Mouse (Mus musculus) retina, embryonic 14.5 days (tissue): ENCODE measurements around the gene Tubb4a.

Experiments
- DNase-seq: peaks from one replicate; pipeline ENCODE4 v3.0.0-alpha.2; 2015; ENCODE audit warnings: low spot score

The Tubb4a gene

DNA sequence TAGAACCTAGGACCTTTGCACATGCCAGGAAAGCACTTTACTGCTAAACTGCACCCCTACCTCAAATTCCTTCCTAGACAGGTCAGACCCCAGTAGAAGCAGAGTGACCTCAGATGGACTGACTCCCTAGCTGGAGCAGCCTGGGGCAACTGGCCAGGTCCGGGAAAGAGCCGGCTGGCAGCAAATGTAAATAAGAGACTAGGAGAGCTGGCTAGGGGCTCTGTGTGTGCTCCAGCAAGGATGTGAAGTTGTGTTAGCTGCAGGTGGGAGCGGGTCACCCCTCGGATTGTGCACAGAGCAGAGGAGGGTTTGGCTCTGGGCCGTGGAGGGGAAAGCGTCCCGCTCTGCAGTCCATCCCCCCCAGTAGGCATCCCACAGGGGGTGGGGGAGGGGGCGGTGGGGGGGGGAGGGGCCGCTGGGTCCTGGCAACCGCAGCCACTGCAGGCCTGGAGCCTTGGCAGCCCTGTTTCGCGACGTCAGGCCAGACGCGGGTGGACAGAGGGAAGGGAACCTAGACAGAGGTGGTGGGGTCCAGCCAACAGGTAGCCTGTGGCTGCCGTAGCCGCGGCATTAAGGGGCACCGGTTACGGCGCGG is 28.6 kb downstream of the Tubb4a start, which contains the start of gene Crb3:
Gene Crb3 (plus strand): TSS at position 215 of the 595 bp plus-strand sequence.
- peak; percentile 18 for DNase-seq

DNA sequence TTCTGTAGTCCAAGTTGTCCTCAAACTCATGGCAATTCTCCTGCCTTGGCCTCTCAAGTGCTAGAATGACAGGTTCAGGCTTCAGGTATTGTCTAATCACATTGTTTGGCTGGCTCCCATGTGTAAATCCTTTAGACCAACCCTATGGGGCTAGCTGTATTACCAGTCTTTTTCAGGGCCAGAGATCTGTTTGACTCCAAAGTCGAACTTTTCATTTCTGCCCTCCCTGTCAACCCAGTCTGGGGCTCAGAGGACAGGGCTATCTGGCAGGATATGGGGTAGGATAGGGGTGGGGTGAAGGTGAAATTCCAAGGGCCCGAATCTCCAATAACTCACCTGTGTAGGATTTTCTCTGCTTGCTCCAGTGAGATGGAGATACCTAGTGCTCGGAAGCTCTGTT is 31.3 kb downstream of the Tubb4a start:
- DNase-seq: no peak

DNA sequence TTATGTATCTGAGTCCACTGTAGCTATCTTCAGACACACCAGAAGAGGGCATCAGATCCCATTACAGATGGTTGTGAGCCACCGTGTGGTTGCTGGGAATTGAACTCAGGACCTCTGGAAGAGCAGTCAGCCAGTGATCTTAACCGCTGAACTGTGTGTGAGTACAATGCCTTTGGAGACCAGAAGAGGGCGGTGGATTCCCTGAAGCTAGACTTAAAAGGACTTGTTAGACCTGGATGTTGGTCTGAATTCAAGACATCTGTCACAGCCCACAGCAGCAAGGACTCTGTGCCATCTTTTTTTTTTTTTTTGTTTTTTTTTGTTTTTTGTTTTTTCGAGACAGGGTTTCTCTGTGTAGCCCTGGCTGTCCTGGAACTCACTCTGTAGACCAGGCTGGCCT is 35.9 kb downstream of the Tubb4a start:
- DNase-seq: peak; percentile 32

DNA sequence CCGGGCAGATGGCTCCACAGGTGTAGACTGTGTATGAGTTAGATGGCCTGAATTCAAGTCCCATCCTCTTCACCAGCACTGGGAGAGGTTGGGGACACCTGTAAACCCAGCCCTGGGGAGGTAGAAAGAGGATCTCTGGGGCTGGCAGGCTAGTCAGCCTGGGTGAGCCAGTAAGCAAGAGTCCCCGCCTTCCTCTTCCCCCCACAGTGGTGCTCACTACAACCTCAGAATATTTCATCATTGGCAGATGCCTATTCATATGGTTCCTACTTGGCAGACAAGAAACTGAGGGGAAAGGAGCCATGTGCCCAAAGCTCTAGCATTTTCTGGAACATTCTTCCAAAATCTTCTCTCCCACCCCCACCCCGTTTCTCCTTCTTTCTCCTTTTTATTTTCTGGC is 38.8 kb downstream of the Tubb4a start:
- DNase-seq: no peak

DNA sequence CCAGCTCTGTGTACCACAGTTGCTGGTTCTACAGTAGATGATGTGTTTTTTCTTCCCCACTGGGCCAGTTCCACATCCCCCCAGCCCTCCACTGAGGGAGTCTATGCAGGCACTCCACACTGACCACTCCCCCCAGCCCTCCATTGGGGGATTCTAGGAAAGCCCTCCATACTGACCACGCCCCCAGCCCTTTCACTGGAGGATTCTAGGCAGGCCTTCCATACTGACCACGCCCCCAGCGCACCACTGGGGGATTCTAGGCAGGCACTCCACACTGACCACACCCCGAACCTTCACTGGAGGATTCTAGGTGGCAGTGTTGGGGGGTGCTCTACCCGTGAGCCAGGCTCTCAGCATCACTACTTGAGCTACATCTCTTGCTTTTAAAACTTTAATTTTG is 40.2 kb downstream of the Tubb4a start:
- no peak for DNase-seq

- no peak for DNase-seq
Observed at GRCm38 (mm10) chr17:57041554-57041953, 46.0 kb downstream of the Tubb4a start, which contains the start of gene Slc25a41. TSS of gene Slc25a41 (minus strand) at chr17:57041654.

- no peak for DNase-seq
Observed at GRCm38 (mm10) chr17:57038978-57039377, 48.6 kb downstream of the Tubb4a start.

DNA sequence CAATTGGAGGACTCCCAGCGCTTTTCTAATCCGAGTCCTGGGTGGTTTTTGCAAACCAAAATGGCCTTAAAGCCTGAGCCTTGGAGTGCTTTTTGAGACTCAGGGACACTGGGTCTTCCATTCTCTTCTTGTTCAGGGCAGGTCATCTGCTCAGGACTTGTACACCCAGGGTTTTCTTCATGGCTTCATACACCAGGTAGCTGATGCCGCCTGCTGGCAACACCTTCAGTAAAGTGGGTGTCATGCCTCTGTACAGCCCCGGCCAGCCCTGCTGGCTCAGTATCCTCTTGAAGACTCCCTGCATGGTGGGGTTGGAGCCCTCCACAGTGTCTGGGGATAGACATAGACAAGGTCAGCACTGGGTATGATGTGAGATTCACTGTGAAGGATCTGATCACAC is 54.7 kb downstream of the Tubb4a start:
- no peak for DNase-seq

DNA sequence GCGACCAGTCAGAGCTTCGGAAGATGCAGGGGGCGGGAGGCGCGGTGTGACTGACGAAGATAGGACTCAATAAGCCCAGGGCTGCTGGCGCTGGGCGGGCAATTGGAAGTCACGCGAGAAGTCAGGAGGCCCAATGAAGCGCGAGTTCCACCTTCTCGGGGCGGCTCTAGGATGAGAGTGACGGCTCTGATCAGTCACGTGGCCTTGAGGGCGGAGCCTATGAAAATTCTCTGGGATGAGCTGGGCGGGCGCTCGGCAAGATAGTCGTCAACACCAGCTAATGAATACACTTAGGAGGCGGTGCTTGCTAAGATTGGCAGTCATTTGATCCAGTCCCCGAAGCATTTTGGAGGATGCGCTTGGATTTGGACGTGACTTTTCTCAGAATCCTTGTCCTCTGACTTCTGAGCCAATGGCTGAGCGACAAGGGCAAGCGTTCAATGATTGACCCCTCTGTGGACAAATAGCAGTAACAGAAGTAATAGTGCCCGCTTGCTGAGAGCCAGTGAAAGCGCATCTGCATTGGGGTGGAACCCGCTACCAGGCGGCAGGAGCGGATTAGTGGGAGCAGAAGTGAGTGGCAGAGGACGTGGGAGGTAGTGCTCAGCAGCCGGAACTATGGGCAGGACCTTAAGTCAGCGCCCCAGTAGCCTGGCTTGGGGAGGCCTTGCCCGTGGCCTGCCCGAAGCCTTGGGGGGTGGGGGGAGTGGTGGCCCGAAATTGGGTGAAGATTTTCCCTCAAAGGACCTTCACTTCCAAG is 55.7 kb downstream of the Tubb4a start:
- DNase-seq: peak; percentile 100

DNA sequence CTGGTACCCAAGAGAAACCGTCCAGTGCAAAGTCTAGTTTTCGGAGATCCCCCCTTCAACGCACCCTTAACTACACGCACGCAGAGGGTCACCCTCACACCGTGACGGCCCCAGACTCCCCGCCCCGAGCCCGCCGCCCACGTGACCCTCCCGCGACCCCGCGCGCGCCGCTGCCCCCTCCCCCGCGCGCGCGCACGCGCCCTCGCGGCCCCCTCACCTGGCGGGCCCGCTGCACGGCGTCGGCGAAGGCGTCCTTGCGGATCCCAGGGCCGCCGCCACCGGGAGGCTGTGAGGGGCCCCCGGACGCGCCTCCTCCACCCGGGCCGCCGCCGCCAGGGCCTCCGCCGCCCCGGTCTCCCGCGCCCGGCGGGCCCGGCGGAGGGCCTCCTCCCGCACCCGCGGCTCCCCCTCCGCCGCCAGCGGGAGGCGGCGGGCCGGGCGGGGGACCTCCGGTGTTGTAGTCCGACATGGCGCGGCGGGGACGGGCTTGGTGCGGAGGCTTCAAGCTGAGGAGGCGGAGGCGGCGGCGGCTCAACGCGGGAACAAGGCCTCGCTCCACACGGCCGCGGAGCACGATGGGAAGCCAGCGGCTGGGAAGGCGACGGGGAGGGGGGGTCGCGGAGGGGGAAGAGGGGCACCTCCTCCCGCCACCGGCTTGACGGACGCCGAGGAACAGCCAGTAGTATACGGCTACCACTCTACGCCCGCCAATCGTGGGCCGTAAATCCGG is 56.5 kb downstream of the Tubb4a start, which contains the start of gene Khsrp:
Gene Khsrp (minus strand): TSS at position 592 of the 730 bp plus-strand sequence.
- peak; percentile 54 for DNase-seq
